Comparison of ENCODE assay signal across 8 mouse cellular contexts in the genomic region with DNA sequence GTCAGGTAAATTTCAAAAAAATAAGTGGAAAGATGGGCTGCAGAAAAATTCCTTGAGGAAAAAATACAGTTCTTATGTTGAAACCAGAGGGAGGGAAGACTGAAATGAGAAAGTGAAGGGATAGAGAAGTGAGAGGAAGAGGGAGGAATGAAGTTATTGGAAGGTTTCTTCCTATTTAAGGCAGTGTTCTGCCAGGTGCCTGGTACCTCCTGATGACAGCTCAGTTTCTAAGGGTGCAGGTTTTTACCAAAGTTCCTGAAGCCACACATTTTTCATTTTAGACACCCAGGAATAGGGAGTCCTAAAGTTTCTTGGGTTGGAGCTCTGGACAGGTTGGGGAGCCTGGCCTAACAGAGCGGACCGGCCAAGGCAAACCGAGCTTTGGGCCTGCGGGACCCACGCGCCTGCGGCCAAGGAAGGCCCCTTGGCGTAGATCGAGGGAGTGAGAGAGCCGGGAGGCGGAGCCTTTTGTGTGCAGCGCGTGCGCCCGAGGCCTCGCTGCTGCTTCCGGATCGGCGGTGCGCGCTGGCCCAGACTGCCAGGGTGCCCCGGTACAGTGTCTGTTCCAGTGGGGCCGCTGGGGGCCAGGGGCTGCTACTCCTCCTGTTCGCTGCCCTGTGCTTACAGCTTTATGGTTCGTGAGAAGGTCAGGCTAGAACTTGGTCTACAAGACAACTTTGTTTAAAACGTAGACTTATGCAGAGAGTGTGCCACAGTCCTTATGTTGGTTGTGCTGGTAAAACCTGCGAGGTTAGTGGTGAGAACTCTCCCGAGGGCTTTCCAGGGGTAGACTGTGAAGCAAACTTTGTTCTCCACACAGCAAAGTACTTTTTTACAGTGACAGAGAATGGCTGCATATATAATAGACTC. TPM values are rescaled to one million over a fixed set of nuclear protein-coding genes. Genes with fewer than 3 reads are reported as not detected.
DNase-seq lines count a peak whose midpoint lies in the region; ATAC-seq and TF ChIP-seq lines count a peak whose summit lies in the region.

No protein-coding gene starts in this region.

- no peak for TF ChIP-seq CTCF in left cerebral cortex, adult 2 months (IDR thresholded peaks at IDR 0.05)

- ATAC-seq in intestine, embryonic 16.5 days = peak; percentile 96
- peak; percentile 88 for ATAC-seq in liver, embryonic 15.5 days (ENCODE audit: insufficient read depth)
- peak; percentile 45; the same call in 1 of the 2 replicates for ATAC-seq in neural tube, embryonic 11.5 days (ENCODE audit: insufficient read depth, low FRiP score, low TSS enrichment)

- intact Hi-C loops in left cerebral cortex, adult 2 months (cut with DNase I) = no loop called here

- peak overlapping the region; percentile 46 for H3K4me3 ChIP-seq in left cerebral cortex, adult 2 months
- H3K4me3 ChIP-seq in intestine, embryonic 16.5 days (ENCODE audit: low read length) = peak overlapping the region; percentile 45
- H3K4me3 ChIP-seq in liver, embryonic 15.5 days (replicated peaks) = peak overlapping the region; percentile 61
- peak overlapping the region; percentile 21 for H3K4me3 ChIP-seq in neural tube, embryonic 11.5 days (ENCODE audit: low read depth, low read length)

- DNase-seq in left cerebral cortex, adult 2 months (ENCODE audit: extremely low spot score in 1 of 2, low spot score in 2 of 2) = peak; percentile 34 to 49
- DNase-seq in left cerebral cortex, adult 8-10 months (ENCODE audit: low spot score in 2 of 2) = no peak
- peak; percentile 87 for DNase-seq in embryo, embryonic 10 days (ENCODE audit: low spot score)
- DNase-seq in gastrocnemius, postnatal 4 days (ENCODE audit: low spot score in 2 of 2) = peak; percentile 62 to 79
- peak; percentile 80 for DNase-seq in neural tube, embryonic 11.5 days (ENCODE audit: low spot score)
- DNase-seq in testis, postnatal 10 days (ENCODE audit: low spot score) = peak; percentile 83

- H3K9ac ChIP-seq in intestine, embryonic 16.5 days (ENCODE audit: low read depth, low read length) = peak overlapping the region; percentile 70
- peak overlapping the region; percentile 58 for H3K9ac ChIP-seq in liver, embryonic 15.5 days
- H3K9ac ChIP-seq in neural tube, embryonic 11.5 days (ENCODE audit: low read length) = peak overlapping the region; percentile 19

- no peak overlapping the region for H3K27ac ChIP-seq in left cerebral cortex, adult 2 months
- H3K27ac ChIP-seq in intestine, embryonic 16.5 days (ENCODE audit: low read length) = peak overlapping the region; percentile 75
- peak overlapping the region; percentile 65 for H3K27ac ChIP-seq in liver, embryonic 15.5 days (replicated peaks)
- H3K27ac ChIP-seq in neural tube, embryonic 11.5 days (ENCODE audit: low read depth, low read length) = no peak overlapping the region

- 2% methylated on average over 28 of the region's 28 CpGs for WGBS in intestine, embryonic 16.5 days
- WGBS in liver, embryonic 15.5 days (ENCODE audit: insufficient replicate concordance) = under 1% methylated on average over 28 of the region's 28 CpGs
- WGBS in neural tube, embryonic 11.5 days = 2% methylated on average over 28 of the region's 28 CpGs

- no peaks in the 10 kb centered on the region for H3K9me3 ChIP-seq in intestine, embryonic 16.5 days (ENCODE audit: control insufficient read depth, low read length)
- H3K9me3 ChIP-seq in liver, embryonic 15.5 days (replicated peaks) = no peaks in the 10 kb centered on the region
- no peaks in the 10 kb centered on the region for H3K9me3 ChIP-seq in neural tube, embryonic 11.5 days (ENCODE audit: control insufficient read depth, low read length)

- no peaks in the 10 kb centered on the region for H3K27me3 ChIP-seq in intestine, embryonic 16.5 days (replicated peaks; ENCODE audit: control insufficient read depth, insufficient read depth, low read length)
- no peaks in the 10 kb centered on the region for H3K27me3 ChIP-seq in liver, embryonic 15.5 days
- no peaks in the 10 kb centered on the region for H3K27me3 ChIP-seq in neural tube, embryonic 11.5 days (ENCODE audit: control insufficient read depth, insufficient read depth, low read length)

- peaks cover 32% of the 10 kb centered on the region for H3K4me1 ChIP-seq in intestine, embryonic 16.5 days (ENCODE audit: control insufficient read depth, insufficient read depth, low read length)
- peaks cover 42% of the 10 kb centered on the region for H3K4me1 ChIP-seq in liver, embryonic 15.5 days (replicated peaks)
- H3K4me1 ChIP-seq in neural tube, embryonic 11.5 days (ENCODE audit: control insufficient read depth, insufficient read depth, low read length) = 0 out of 2 replicates have a peak, but pooled peaks cover 4% of the 10 kb centered on the region

- no peaks in the 10 kb centered on the region for H3K36me3 ChIP-seq in intestine, embryonic 16.5 days (ENCODE audit: control insufficient read depth, insufficient read depth, low read length)
- no peaks in the 10 kb centered on the region for H3K36me3 ChIP-seq in liver, embryonic 15.5 days (replicated peaks)
- no peaks in the 10 kb centered on the region for H3K36me3 ChIP-seq in neural tube, embryonic 11.5 days (ENCODE audit: control insufficient read depth, insufficient read depth, low read length)

- peak overlapping the region; percentile 60 for H3K4me2 ChIP-seq in intestine, embryonic 16.5 days (ENCODE audit: low read depth, low read length)
- H3K4me2 ChIP-seq in liver, embryonic 15.5 days = peak overlapping the region; percentile 87
- peak overlapping the region; percentile 51 for H3K4me2 ChIP-seq in neural tube, embryonic 11.5 days (ENCODE audit: low read depth)

RNA-seq across cellular contexts. Expression of gene Zfp148, which starts 19.5 kb away (rescaled TPM):
- total RNA-seq in left cerebral cortex, adult 2 months (2021) = 100 to 1,000 TPM; 171 to 179 TPM
- 100 to 1,000 TPM; 160 to 197 (median 184) TPM for total RNA-seq in left cerebral cortex, adult 8-10 months (2022)
- total RNA-seq in gastrocnemius, postnatal 4 days (2021) = 10 to 100 TPM; 48.7 to 51.5 TPM
- 39.1 and 39.9 TPM in 2 replicates for polyA plus RNA-seq in intestine, embryonic 16.5 days (2015; fragmentation: Nextera tagmentation; extraction: Ambion mirVana)
- polyA plus RNA-seq in liver, embryonic 15.5 days (2015; fragmentation: Nextera tagmentation; extraction: Ambion mirVana) = 12.5 and 12.8 TPM in 2 replicates
- 45.4 and 46.5 TPM in 2 replicates for polyA plus RNA-seq in neural tube, embryonic 11.5 days (2014; fragmentation: Nextera tagmentation; extraction: Ambion mirVana)

Comparison
In these comparisons a context has a peak if more than half of its experiments do, and no peak if none do; other contexts are left out.
1. DNase-seq: peak in left cerebral cortex, adult 2 months (2 of 2), embryo, embryonic 10 days (single experiment), gastrocnemius, postnatal 4 days (2 of 2), neural tube, embryonic 11.5 days (single experiment) and testis, postnatal 10 days (single experiment); none in left cerebral cortex, adult 8-10 months (0 of 2).
2. H3K27ac ChIP-seq: peak in intestine, embryonic 16.5 days (single experiment) and liver, embryonic 15.5 days (single experiment); none in left cerebral cortex, adult 2 months (single experiment) and neural tube, embryonic 11.5 days (single experiment).
3. ATAC-seq: peak in every context shown above with its lines; median percentile 96 in intestine, embryonic 16.5 days; 88 in liver, embryonic 15.5 days; 45 in neural tube, embryonic 11.5 days.
4. H3K9ac ChIP-seq: peak in every context shown above with its lines; median percentile 70 in intestine, embryonic 16.5 days; 58 in liver, embryonic 15.5 days; 19 in neural tube, embryonic 11.5 days.
5. Peak in every context shown above with its lines, with median percentiles within 50 percentile points of each other: H3K4me3 ChIP-seq and H3K4me2 ChIP-seq.